Mouse (Mus musculus): Measurements from ENCODE around the gene Cdh20. TPM values are rescaled to one million over a fixed set of nuclear protein-coding genes. Genes with fewer than 3 reads are reported as not detected.
A peak's percentile ranks its signal among the peaks of the same experiment; 100 is the strongest.

Gene Cdh20
- polyA plus RNA-seq (2015; fragmentation: Nextera tagmentation; extraction: Ambion mirVana) = 0.08 and 0.09 TPM in 2 replicates

DNA sequence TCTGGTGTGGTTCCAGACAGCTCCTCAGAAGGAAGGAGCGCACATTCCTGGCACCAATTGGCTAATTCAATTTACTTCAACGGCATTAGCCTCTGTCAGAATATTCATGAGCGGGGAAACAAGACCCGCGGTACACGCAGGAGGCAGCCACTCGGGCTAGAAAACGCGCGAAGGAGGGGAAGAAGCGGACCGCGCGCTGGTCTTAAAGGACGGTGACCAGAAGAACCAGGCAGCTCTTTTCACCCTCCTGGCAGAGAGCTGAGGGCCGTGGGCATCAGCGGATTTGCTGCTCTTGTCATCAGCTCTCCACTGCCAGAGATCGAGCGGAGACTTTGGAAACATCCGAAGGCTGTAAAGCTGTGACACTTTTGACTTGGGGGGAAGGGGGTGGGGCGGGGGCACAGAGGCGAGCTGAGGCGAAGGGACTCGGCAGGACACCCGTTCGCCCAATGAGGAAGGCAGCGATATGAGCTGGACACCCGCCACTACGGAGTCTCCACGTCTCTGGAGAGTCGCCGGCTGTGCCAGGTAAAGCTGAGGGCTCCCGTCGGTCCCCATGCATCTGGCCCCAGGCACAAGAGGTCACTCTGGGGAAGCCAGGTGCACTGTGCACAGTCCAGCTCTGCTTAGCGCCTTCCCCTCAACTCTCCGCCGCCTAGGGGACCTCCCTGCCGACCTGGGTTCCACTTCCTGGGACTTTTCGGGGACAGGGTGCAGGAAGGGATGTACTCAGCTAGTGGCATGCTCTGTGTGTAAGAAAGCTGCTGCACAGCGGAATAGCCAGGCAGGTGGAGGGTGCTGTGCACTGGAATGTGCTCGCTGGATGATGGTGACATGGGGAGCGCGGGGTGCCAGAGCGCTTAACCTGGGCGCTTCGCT lies at the start of gene Cdh20:
TSS of gene Cdh20 (plus strand) at position 159 of the 879 bp plus-strand sequence.
- TF ChIP-seq CTCF (IDR thresholded peaks at IDR 0.05; ENCODE audit: low read depth) = no peak
- under 1% methylated on average over 46 of the region's 46 CpGs for WGBS
- DNase-seq (ENCODE audit: low spot score) = peak; percentile 11

DNA sequence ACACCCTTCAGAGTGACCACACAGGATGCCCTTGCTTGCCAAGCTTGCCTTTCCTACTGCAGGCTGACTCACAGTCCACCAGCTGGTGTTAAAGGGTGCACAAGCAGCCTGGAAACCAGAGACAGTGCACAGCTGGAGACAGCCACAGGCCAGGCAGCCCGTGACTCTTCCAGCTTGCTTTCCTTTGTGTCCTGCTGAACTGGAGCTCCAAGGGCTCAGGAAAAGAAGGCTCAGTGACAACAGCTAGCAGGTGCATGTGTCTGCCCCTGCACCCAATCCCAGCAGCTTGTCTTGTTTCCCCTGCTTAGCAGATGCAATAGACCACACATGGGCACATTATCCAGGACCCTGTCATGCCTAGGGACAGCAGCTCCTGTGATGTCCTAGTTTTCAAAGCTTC lies 21.5 kb upstream of the Cdh20 start:
- DNase-seq (ENCODE audit: low spot score) (no peak), ATAC-seq (replicated peaks; ENCODE audit: low FRiP score, low read depth) (no peak)
- Histone ChIP-seq H3K4me1 (replicated peaks; ENCODE audit: insufficient read depth, low read length) (no peaks in the 10 kb centered on the region), H3K9ac (ENCODE audit: low read depth, low read length) (no peak overlapping the region), H3K4me2 (ENCODE audit: low read length) (no peak overlapping the region), H3K27me3 (ENCODE audit: insufficient read depth, low read length) (no peaks in the 10 kb centered on the region), H3K4me3 (replicated peaks; ENCODE audit: low read depth, low read length) (no peak overlapping the region), H3K27ac (no peak overlapping the region), H3K9me3 (replicated peaks; ENCODE audit: low read length) (no peaks in the 10 kb centered on the region), H3K36me3 (ENCODE audit: insufficient read depth, low read length) (no peaks in the 10 kb centered on the region)
- TF ChIP-seq CTCF (IDR thresholded peaks at IDR 0.05; ENCODE audit: low read depth) = no peak
- 15% methylated on average over 1 of the region's 1 CpGs for WGBS

More for the DNA sequence above, at the start of gene Cdh20:
- Histone ChIP-seq H3K4me2 (ENCODE audit: low read length) (peak within 1 kb of the TSS; percentile 79), H3K27me3 (ENCODE audit: insufficient read depth, low read length) (peaks cover 9% of the 10 kb centered on the region; the same call in 1 of the 2 replicates), H3K36me3 (ENCODE audit: insufficient read depth, low read length) (no peaks in the 10 kb centered on the region), H3K9ac (ENCODE audit: low read depth, low read length) (peak within 1 kb of the TSS; percentile 31; the same call in 1 of the 2 replicates), H3K9me3 (replicated peaks; ENCODE audit: low read length) (no peaks in the 10 kb centered on the region), H3K27ac (no peak within 1 kb of the TSS), H3K4me3 (replicated peaks; ENCODE audit: low read depth, low read length) (peak within 1 kb of the TSS; percentile 33), H3K4me1 (replicated peaks; ENCODE audit: insufficient read depth, low read length) (peaks cover 6% of the 10 kb centered on the region; the same call in 1 of the 2 replicates)
- peak; percentile 61; the same call in 1 of the 2 replicates for ATAC-seq (replicated peaks; ENCODE audit: low FRiP score, low read depth)

DNA sequence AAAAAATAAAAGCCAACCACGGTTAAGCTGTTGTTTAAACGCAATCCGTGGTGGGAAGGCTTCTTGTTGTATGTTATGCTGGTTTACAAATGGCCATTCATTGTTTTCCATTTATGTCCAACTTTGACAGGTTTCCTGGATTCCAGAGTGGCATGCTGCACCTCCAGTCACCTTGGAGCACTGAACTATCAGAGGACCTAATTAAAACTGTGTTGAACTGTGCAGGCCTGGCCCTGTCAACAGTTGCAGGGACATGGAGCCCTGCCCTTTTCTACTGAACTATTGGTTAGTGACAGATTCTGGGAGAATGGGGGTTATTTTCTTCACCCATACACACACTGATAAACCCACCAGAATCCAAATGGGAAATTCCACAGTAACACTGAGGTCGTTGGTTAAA lies 20.9 kb upstream of the Cdh20 start:
- Histone ChIP-seq H3K27ac (no peak overlapping the region), H3K4me2 (ENCODE audit: low read length) (no peak overlapping the region), H3K9me3 (replicated peaks; ENCODE audit: low read length) (no peaks in the 10 kb centered on the region), H3K4me3 (replicated peaks; ENCODE audit: low read depth, low read length) (no peak overlapping the region), H3K4me1 (replicated peaks; ENCODE audit: insufficient read depth, low read length) (no peaks in the 10 kb centered on the region), H3K36me3 (ENCODE audit: insufficient read depth, low read length) (no peaks in the 10 kb centered on the region), H3K9ac (ENCODE audit: low read depth, low read length) (no peak overlapping the region), H3K27me3 (ENCODE audit: insufficient read depth, low read length) (no peaks in the 10 kb centered on the region)
- DNase-seq (ENCODE audit: low spot score) = no peak
- no peak for ATAC-seq (replicated peaks; ENCODE audit: low FRiP score, low read depth)
- 54% methylated on average over 4 of the region's 4 CpGs for WGBS
- no peak for TF ChIP-seq CTCF (IDR thresholded peaks at IDR 0.05; ENCODE audit: low read depth)

DNA sequence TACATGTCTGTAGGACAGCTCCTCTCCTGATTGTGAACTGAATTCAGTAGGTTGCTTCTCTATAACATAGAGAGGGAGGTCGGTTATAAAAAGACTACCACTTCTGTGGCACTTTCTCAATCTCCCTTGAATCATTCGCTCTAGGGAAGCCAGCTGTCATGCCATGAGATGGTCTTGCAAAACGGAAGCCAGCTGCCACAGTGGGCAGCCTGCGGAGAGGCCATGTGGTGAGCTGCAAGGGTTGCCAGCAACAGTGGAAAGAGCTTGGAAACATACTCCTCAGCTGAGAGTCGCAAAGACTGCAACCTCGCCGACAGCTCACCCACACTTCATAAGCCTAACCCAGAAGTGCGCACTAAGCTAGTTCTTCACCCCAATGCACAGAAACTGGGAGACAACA lies 13.8 kb upstream of the Cdh20 start:
- Histone ChIP-seq H3K9me3 (replicated peaks; ENCODE audit: low read length) (no peaks in the 10 kb centered on the region), H3K4me2 (ENCODE audit: low read length) (no peak overlapping the region), H3K36me3 (ENCODE audit: insufficient read depth, low read length) (no peaks in the 10 kb centered on the region), H3K4me3 (replicated peaks; ENCODE audit: low read depth, low read length) (no peak overlapping the region), H3K4me1 (replicated peaks; ENCODE audit: insufficient read depth, low read length) (no peaks in the 10 kb centered on the region), H3K9ac (ENCODE audit: low read depth, low read length) (no peak overlapping the region), H3K27me3 (ENCODE audit: insufficient read depth, low read length) (no peaks in the 10 kb centered on the region), H3K27ac (no peak overlapping the region)
- 75% methylated on average over 8 of the region's 8 CpGs for WGBS
- no peak for TF ChIP-seq CTCF (IDR thresholded peaks at IDR 0.05; ENCODE audit: low read depth)
- ATAC-seq (replicated peaks; ENCODE audit: low FRiP score, low read depth) = no peak
- no peak for DNase-seq (ENCODE audit: low spot score)

DNA sequence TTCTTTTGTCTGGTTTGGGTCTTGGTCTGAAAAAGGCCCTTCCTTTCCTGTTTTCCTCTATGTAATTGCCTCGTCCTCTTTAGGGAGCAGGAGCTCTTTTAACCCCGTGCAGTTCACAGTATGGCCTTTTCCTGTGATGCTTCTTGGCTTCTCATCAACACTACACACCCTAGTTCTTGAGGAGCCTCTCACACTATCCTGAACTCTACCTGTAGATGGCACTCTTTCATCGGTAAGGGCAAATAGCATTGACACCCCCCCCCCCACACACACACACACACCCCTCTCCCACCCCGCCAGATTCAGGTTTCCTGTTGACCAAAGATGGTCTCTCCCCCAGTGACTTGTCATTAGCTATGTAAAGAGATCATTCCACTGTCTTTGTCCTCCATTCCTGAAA lies 12.4 kb upstream of the Cdh20 start:
- no peaks in the 10 kb centered on the region for H3K36me3 ChIP-seq (ENCODE audit: insufficient read depth, low read length)
- DNase-seq (ENCODE audit: low spot score) = no peak
- TF ChIP-seq CTCF (IDR thresholded peaks at IDR 0.05; ENCODE audit: low read depth) = no peak
- no peak overlapping the region for H3K4me2 ChIP-seq (ENCODE audit: low read length)
- no peak overlapping the region for H3K4me3 ChIP-seq (replicated peaks; ENCODE audit: low read depth, low read length)
- H3K27me3 ChIP-seq (ENCODE audit: insufficient read depth, low read length) = no peaks in the 10 kb centered on the region
- ATAC-seq (replicated peaks; ENCODE audit: low FRiP score, low read depth) = no peak
- H3K9me3 ChIP-seq (replicated peaks; ENCODE audit: low read length) = no peaks in the 10 kb centered on the region
- 32% methylated on average over 4 of the region's 4 CpGs for WGBS
- no peak overlapping the region for H3K9ac ChIP-seq (ENCODE audit: low read depth, low read length)
- no peaks in the 10 kb centered on the region for H3K4me1 ChIP-seq (replicated peaks; ENCODE audit: insufficient read depth, low read length)
- no peak overlapping the region for H3K27ac ChIP-seq

DNA sequence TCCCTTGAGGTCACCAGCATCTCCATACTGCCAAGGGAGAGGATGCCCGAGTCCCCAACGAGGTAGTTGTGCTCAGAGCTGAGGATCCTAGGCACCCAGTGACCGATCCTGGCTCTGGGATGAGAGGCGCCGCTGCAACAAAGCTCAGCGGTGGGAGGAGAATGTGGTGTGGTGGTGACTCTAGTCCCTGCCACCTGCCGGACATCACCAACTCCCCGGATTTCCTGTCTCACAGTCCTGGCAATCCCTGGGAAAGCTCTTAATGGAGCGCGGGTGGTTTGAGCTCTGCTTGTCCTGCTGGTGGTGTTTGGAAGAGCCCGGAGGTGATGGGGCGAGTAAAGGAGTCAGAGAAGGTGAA lies 900 bp downstream of the Cdh20 start:
- WGBS = under 1% methylated on average over 12 of the region's 12 CpGs

More for the DNA sequence above, 900 bp downstream of the Cdh20 start:
- H3K27me3 ChIP-seq (ENCODE audit: insufficient read depth, low read length) = peaks cover 9% of the 10 kb centered on the region; the same call in 1 of the 2 replicates
- no peak overlapping the region for H3K27ac ChIP-seq
- DNase-seq (ENCODE audit: low spot score) (peak; percentile 33), ATAC-seq (replicated peaks; ENCODE audit: low FRiP score, low read depth) (no peak)
- peak overlapping the region; percentile 33 for H3K4me3 ChIP-seq (replicated peaks; ENCODE audit: low read depth, low read length)
- H3K4me2 ChIP-seq (ENCODE audit: low read length) = peak overlapping the region; percentile 79
- H3K9ac ChIP-seq (ENCODE audit: low read depth, low read length) = peak overlapping the region; percentile 31; the same call in 1 of the 2 replicates
- peaks cover 6% of the 10 kb centered on the region; the same call in 1 of the 2 replicates for H3K4me1 ChIP-seq (replicated peaks; ENCODE audit: insufficient read depth, low read length)
- H3K36me3 ChIP-seq (ENCODE audit: insufficient read depth, low read length) = no peaks in the 10 kb centered on the region
- no peak for TF ChIP-seq CTCF (IDR thresholded peaks at IDR 0.05; ENCODE audit: low read depth)
- no peaks in the 10 kb centered on the region for H3K9me3 ChIP-seq (replicated peaks; ENCODE audit: low read length)
